10 mouse cellular contexts compared by ENCODE assay signal in genomic region chr2:25168665-25168978, GRCm38 (mm10). TPM values are rescaled to one million over a fixed set of nuclear protein-coding genes. Genes with fewer than 3 reads are reported as not detected.
DNase-seq lines count a peak whose midpoint lies in the region; ATAC-seq and TF ChIP-seq lines count a peak whose summit lies in the region.
"Had no signal": no experiment of that assay in that cellular context is flagged by ENCODE, and none has a peak within 500 bp of the region (broad histone marks: within the 10 kb centered on the region; RNA-seq: fewer than 3 reads in every experiment).

No protein-coding gene starts in this region.

- H3K9me3 ChIP-seq in heart, embryonic 10.5 days, result no peaks in the 10 kb centered on the region
- no peaks in the 10 kb centered on the region for H3K9me3 ChIP-seq in G1E (replicated peaks)
- H3K9me3 ChIP-seq in hindbrain, embryonic 11.5 days (ENCODE audit: control insufficient read depth, low read length), result no peaks in the 10 kb centered on the region
- H3K9me3 ChIP-seq in liver, embryonic 16.5 days (replicated peaks; ENCODE audit: control insufficient read depth, low read length), result no peaks in the 10 kb centered on the region

- ATAC-seq in G1E (ENCODE audit: extremely low read depth, insufficient number of reproducible peaks, low FRiP score, poor library complexity, severe bottlenecking), result no peak
- no peak; the same call in 1 of the 2 replicates for ATAC-seq in hindbrain, embryonic 11.5 days (ENCODE audit: low FRiP score)
- ATAC-seq in liver, embryonic 16.5 days (ENCODE audit: low read depth), result 0 out of 2 replicates have a peak, but pooled peaks have one; percentile 1
- ATAC-seq in activated CD4-positive, CD25-positive, alpha-beta regulatory T cell, adult 4 months, result no peak

- WGBS in heart, embryonic 10.5 days, result 6% methylated on average over 2 of the region's 2 CpGs
- WGBS in hindbrain, embryonic 11.5 days, result 9% methylated on average over 2 of the region's 2 CpGs
- WGBS in liver, embryonic 16.5 days (ENCODE audit: insufficient replicate concordance), result 20% methylated on average over 2 of the region's 2 CpGs

- DNase-seq in heart, embryonic 10.5 days (ENCODE audit: low spot score), result no peak
- DNase-seq in heart, adult 9 months (ENCODE audit: low spot score in 2 of 2), result no peak
- DNase-seq in G1E (ENCODE audit: low spot score), result no peak
- no peak for DNase-seq in hindbrain, embryonic 11.5 days (ENCODE audit: low spot score)
- DNase-seq in urinary bladder, postnatal 10 days (ENCODE audit: low spot score), result no peak
- DNase-seq in right cerebral cortex, postnatal 25 days, result no peak

- peak overlapping the region; percentile 92 for H3K27ac ChIP-seq in heart, embryonic 10.5 days
- peak overlapping the region; percentile 86 for H3K27ac ChIP-seq in hindbrain, embryonic 11.5 days (ENCODE audit: low read depth, low read length)
- H3K27ac ChIP-seq in liver, embryonic 16.5 days (ENCODE audit: low read length), result peak overlapping the region; percentile 30; the same call in 1 of the 2 replicates

- H3K9ac ChIP-seq in hindbrain, embryonic 11.5 days (ENCODE audit: low read depth, low read length), result peak overlapping the region; percentile 63; the same call in 1 of the 2 replicates
- no peak overlapping the region; the same call in 1 of the 2 replicates for H3K9ac ChIP-seq in liver, embryonic 16.5 days (ENCODE audit: low read depth, low read length)

- H3K4me2 ChIP-seq in hindbrain, embryonic 11.5 days (replicated peaks; ENCODE audit: low read depth, low read length), result peak overlapping the region; percentile 49
- peak overlapping the region; percentile 80 for H3K4me2 ChIP-seq in liver, embryonic 16.5 days (ENCODE audit: low read depth, low read length)

- H3K27me3 ChIP-seq in heart, embryonic 10.5 days (ENCODE audit: insufficient read depth, poor library complexity, severe bottlenecking), result peaks cover 27% of the 10 kb centered on the region
- peaks cover 39% of the 10 kb centered on the region for H3K27me3 ChIP-seq in G1E (ENCODE audit: insufficient read depth, low read length)
- no peaks in the 10 kb centered on the region for H3K27me3 ChIP-seq in hindbrain, embryonic 11.5 days (ENCODE audit: control insufficient read depth, insufficient read depth, low read length)
- H3K27me3 ChIP-seq in liver, embryonic 16.5 days (ENCODE audit: control insufficient read depth, insufficient read depth, low read depth, low read length), result no peaks in the 10 kb centered on the region

- H3K4me3 ChIP-seq in heart, embryonic 10.5 days, result peak overlapping the region; percentile 66
- H3K4me3 ChIP-seq in G1E (ENCODE audit: low read depth, low read length), result peak overlapping the region; percentile 67; the same call in 1 of the 2 replicates
- H3K4me3 ChIP-seq in hindbrain, embryonic 11.5 days (ENCODE audit: low read depth, low read length), result peak overlapping the region; percentile 28
- no peak overlapping the region for H3K4me3 ChIP-seq in liver, embryonic 16.5 days (ENCODE audit: low read depth, low read length)

- H3K36me3 ChIP-seq in heart, embryonic 10.5 days, result no peaks in the 10 kb centered on the region
- no peaks in the 10 kb centered on the region for H3K36me3 ChIP-seq in G1E (replicated peaks)
- H3K36me3 ChIP-seq in hindbrain, embryonic 11.5 days (ENCODE audit: control insufficient read depth, insufficient read depth, low read length), result no peaks in the 10 kb centered on the region
- no peaks in the 10 kb centered on the region for H3K36me3 ChIP-seq in liver, embryonic 16.5 days (ENCODE audit: control insufficient read depth, insufficient read depth)

- peaks cover 51% of the 10 kb centered on the region for H3K4me1 ChIP-seq in heart, embryonic 10.5 days
- H3K4me1 ChIP-seq in G1E (ENCODE audit: insufficient read depth, low read depth, low read length), result peaks cover 53% of the 10 kb centered on the region
- H3K4me1 ChIP-seq in hindbrain, embryonic 11.5 days (replicated peaks; ENCODE audit: control insufficient read depth, insufficient read depth, low read length), result peaks cover 32% of the 10 kb centered on the region
- peaks cover 38% of the 10 kb centered on the region for H3K4me1 ChIP-seq in liver, embryonic 16.5 days (ENCODE audit: control insufficient read depth, low read depth, low read length)

- TF ChIP-seq CTCF in G1E (IDR thresholded peaks at IDR 0.05; ENCODE audit: low read depth, low read length), result no peak

RNA-seq across cellular contexts. Expression of gene Nrarp, which starts 11.9 kb away (rescaled TPM):
- 5.7 and 5.9 TPM in 2 replicates for polyA plus RNA-seq in heart, embryonic 10.5 days (2016; fragmentation: Nextera tagmentation; extraction: Ambion mirVana)
- not detected in 2 replicates for total RNA-seq in G1E (2014; fragmentation: Nextera tagmentation)
- total RNA-seq in G1E (2017), result 0.16 TPM in 1 of 2 replicates, not detected in the other
- not detected in 2 replicates for polyA plus RNA-seq in G1E (2012)
- polyA plus RNA-seq in hindbrain, embryonic 11.5 days (2014; fragmentation: Nextera tagmentation; extraction: Ambion mirVana), result 44.6 and 60.5 TPM in 2 replicates
- polyA plus RNA-seq in liver, embryonic 16.5 days (2015; fragmentation: Nextera tagmentation; extraction: Ambion mirVana), result 1.1 and 1.3 TPM in 2 replicates
- polyA plus RNA-seq in activated CD4-positive, CD25-positive, alpha-beta regulatory T cell, adult 4 months (2017; shearing (Covaris generic)), result 1 to 10 TPM in 1 of 2 experiments, under 1 TPM in 1; 0.61 to 1.2 TPM

RNA-seq across cellular contexts. Expression of gene Tor4a, which starts 28.1 kb away (rescaled TPM):
- 7.7 and 8.4 TPM in 2 replicates for polyA plus RNA-seq in heart, embryonic 10.5 days (2016; fragmentation: Nextera tagmentation; extraction: Ambion mirVana)
- 13.3 and 17.2 TPM in 2 replicates for total RNA-seq in G1E (2014; fragmentation: Nextera tagmentation)
- 33.2 and 33.8 TPM in 2 replicates for total RNA-seq in G1E (2017)
- polyA plus RNA-seq in G1E (2012), result 10.8 and 12.3 TPM in 2 replicates
- polyA plus RNA-seq in hindbrain, embryonic 11.5 days (2014; fragmentation: Nextera tagmentation; extraction: Ambion mirVana), result 0.94 and 2.4 TPM in 2 replicates
- polyA plus RNA-seq in liver, embryonic 16.5 days (2015; fragmentation: Nextera tagmentation; extraction: Ambion mirVana), result 6.5 and 6.6 TPM in 2 replicates
- 10 to 100 TPM; 51.4 to 89.5 TPM for polyA plus RNA-seq in activated CD4-positive, CD25-positive, alpha-beta regulatory T cell, adult 4 months (2017; shearing (Covaris generic))

RNA-seq across cellular contexts. Expression of gene Nelfb, which starts 42.7 kb away (rescaled TPM):
- 90.9 and 99.8 TPM in 2 replicates for polyA plus RNA-seq in heart, embryonic 10.5 days (2016; fragmentation: Nextera tagmentation; extraction: Ambion mirVana)
- total RNA-seq in G1E (2014; fragmentation: Nextera tagmentation) (30.6 and 80.7 TPM in 2 replicates), G1E (2017) (54.6 and 60.9 TPM in 2 replicates)
- 26.9 and 27.0 TPM in 2 replicates for polyA plus RNA-seq in G1E (2012)
- 89.6 and 93.7 TPM in 2 replicates for polyA plus RNA-seq in hindbrain, embryonic 11.5 days (2014; fragmentation: Nextera tagmentation; extraction: Ambion mirVana)
- polyA plus RNA-seq in liver, embryonic 16.5 days (2015; fragmentation: Nextera tagmentation; extraction: Ambion mirVana), result 33.9 and 34.9 TPM in 2 replicates
- 10 to 100 TPM; 41.1 to 49.1 TPM for polyA plus RNA-seq in activated CD4-positive, CD25-positive, alpha-beta regulatory T cell, adult 4 months (2017; shearing (Covaris generic))

RNA-seq across cellular contexts. Expression of gene Stpg3, which starts 45.8 kb away (rescaled TPM):
- polyA plus RNA-seq in heart, embryonic 10.5 days (2016; fragmentation: Nextera tagmentation; extraction: Ambion mirVana), result 0.10 TPM in 1 of 2 replicates, not detected in the other
- total RNA-seq in G1E (2014; fragmentation: Nextera tagmentation) (not detected in 2 replicates), G1E (2017) (not detected in 2 replicates)
- polyA plus RNA-seq in G1E (2012), result not detected in 2 replicates
- not detected in 2 replicates for polyA plus RNA-seq in hindbrain, embryonic 11.5 days (2014; fragmentation: Nextera tagmentation; extraction: Ambion mirVana)
- polyA plus RNA-seq in liver, embryonic 16.5 days (2015; fragmentation: Nextera tagmentation; extraction: Ambion mirVana), result not detected in 2 replicates
- polyA plus RNA-seq in activated CD4-positive, CD25-positive, alpha-beta regulatory T cell, adult 4 months (2017; shearing (Covaris generic)), result not detected
- total RNA-seq: adrenal gland, adult 2 months had no signal
- polyA plus RNA-seq: adrenal gland, adult 2 months; large intestine, adult 2 months had no signal

RNA-seq across cellular contexts. Expression of gene Fam166a, which starts 49.9 kb away (rescaled TPM):
- 0.92 TPM in 1 of 2 replicates, not detected in the other for polyA plus RNA-seq in heart, embryonic 10.5 days (2016; fragmentation: Nextera tagmentation; extraction: Ambion mirVana)
- not detected in 2 replicates for total RNA-seq in G1E (2014; fragmentation: Nextera tagmentation)
- not detected in 2 replicates for total RNA-seq in G1E (2017)
- polyA plus RNA-seq in G1E (2012), result 0.20 TPM in 1 of 2 replicates, not detected in the other
- not detected in 2 replicates for polyA plus RNA-seq in hindbrain, embryonic 11.5 days (2014; fragmentation: Nextera tagmentation; extraction: Ambion mirVana)
- not detected in 2 replicates for polyA plus RNA-seq in liver, embryonic 16.5 days (2015; fragmentation: Nextera tagmentation; extraction: Ambion mirVana)
- not detected for polyA plus RNA-seq in activated CD4-positive, CD25-positive, alpha-beta regulatory T cell, adult 4 months (2017; shearing (Covaris generic))
- total RNA-seq: adrenal gland, adult 2 months had no signal
- polyA plus RNA-seq: large intestine, adult 2 months had no signal

Comparison
In these comparisons a context has a peak if more than half of its experiments do, and no peak if none do; other contexts are left out.
1. H3K27ac ChIP-seq: peak in every context shown above with its lines; median percentile 92 in heart, embryonic 10.5 days; 86 in hindbrain, embryonic 11.5 days; 30 in liver, embryonic 16.5 days.